Mouse (Mus musculus) liver, embryonic 12.5 days (tissue): ENCODE results near the gene Snd1. TPM values are rescaled to one million over a fixed set of nuclear protein-coding genes. Genes with fewer than 3 reads are reported as not detected.

Source experiments
- ATAC-seq: fragments of 200-750 bp; cut with Nextera tagmentation; 2 replicates; pipeline ENCODE4 v1.8.0; 2017; ENCODE audit warnings: moderate number of reproducible peaks, mild to moderate bottlenecking, moderate library complexity
- H3K27ac ChIP-seq: fragments of 300-500 bp; sonication (generic); 2 replicates; pipeline ENCODE4 v1.5.1; 2016; ENCODE audit warnings: mild to moderate bottlenecking
- H3K27me3 ChIP-seq: fragments of 300-500 bp; sonication (generic); replicated peaks from 2 replicates; pipeline ENCODE4 v1.6.1; 2016; ENCODE audit warnings: mild to moderate bottlenecking, moderate library complexity
- H3K36me3 ChIP-seq: fragments of 300-500 bp; sonication (generic); 2 replicates; pipeline ENCODE4 v1.6.1; 2016; ENCODE audit warnings: mild to moderate bottlenecking, moderate library complexity
- H3K4me1 ChIP-seq: fragments of 300-500 bp; sonication (generic); 2 replicates; pipeline ENCODE4 v1.6.1; 2016
- H3K4me2 ChIP-seq: fragments of 300-500 bp; sonication (generic); 2 replicates; pipeline ENCODE4 v1.6.1; 2016; ENCODE audit warnings: mild to moderate bottlenecking, moderate library complexity
- H3K4me3 ChIP-seq: fragments of 300-500 bp; sonication (generic); 2 replicates; pipeline ENCODE4 v1.5.1; 2016; ENCODE audit warnings: mild to moderate bottlenecking, moderate library complexity
- H3K9ac ChIP-seq: fragments of 300-500 bp; sonication (generic); 2 replicates; pipeline ENCODE4 v1.6.1; 2016; ENCODE audit warnings: mild to moderate bottlenecking, moderate library complexity
- H3K9me3 ChIP-seq: fragments of 300-500 bp; sonication (generic); replicated peaks from 2 replicates; pipeline ENCODE4 v1.6.1; 2016; ENCODE audit warnings: mild to moderate bottlenecking, moderate library complexity
- WGBS: fragments of 180-500 bp; shearing (Covaris S2); methylation state at CpG from one replicate; pipeline ENCODE4 v1.1.7; 2016; ENCODE audit not compliant: insufficient replicate concordance; 5-methylcytosine and 5-hydroxymethylcytosine counted together
- polyA plus RNA-seq: library from polyadenylated mRNA; unstranded; fragments of >200 nt; fragmentation: Nextera tagmentation; extraction: Ambion mirVana; gene quantifications from 2 replicates; pipeline ENCODE4 v1.2.1, GENCODE M21; 2016

Gene Snd1
- polyA plus RNA-seq, 1 experiment from 2014 or later = 82.0 TPM

GRCm38 (mm10) chr6:28827565-28827964, 352.6 kb downstream of the Snd1 start:
- Histone ChIP-seq H3K9ac (no peak overlapping the region), H3K9me3 (no peaks in the 10 kb centered on the region), H3K36me3 (peaks cover 10% of the 10 kb centered on the region; the same call in 1 of the 2 replicates), H3K27ac (no peak overlapping the region), H3K4me2 (no peak overlapping the region), H3K27me3 (peaks cover 34% of the 10 kb centered on the region), H3K4me3 (no peak overlapping the region), H3K4me1 (peaks cover 12% of the 10 kb centered on the region)
- 74% methylated on average over 3 of the region's 3 CpGs for WGBS
- ATAC-seq = no peak

GRCm38 (mm10) chr6:28828593-28828992, 353.7 kb downstream of the Snd1 start:
- peaks cover 10% of the 10 kb centered on the region; the same call in 1 of the 2 replicates for H3K36me3 ChIP-seq
- no peak overlapping the region for H3K4me3 ChIP-seq
- WGBS = 67% methylated on average over 6 of the region's 6 CpGs
- H3K9ac ChIP-seq = no peak overlapping the region
- no peak for ATAC-seq
- H3K9me3 ChIP-seq = no peaks in the 10 kb centered on the region
- H3K27me3 ChIP-seq = peaks cover 44% of the 10 kb centered on the region
- H3K27ac ChIP-seq = no peak overlapping the region
- no peak overlapping the region for H3K4me2 ChIP-seq
- H3K4me1 ChIP-seq = peaks cover 22% of the 10 kb centered on the region

- no peak overlapping the region for H3K27ac ChIP-seq
- H3K9me3 ChIP-seq = no peaks in the 10 kb centered on the region
- H3K4me1 ChIP-seq = peaks cover 26% of the 10 kb centered on the region
- H3K4me3 ChIP-seq = no peak overlapping the region
- H3K27me3 ChIP-seq = peaks cover 61% of the 10 kb centered on the region
- no peak for ATAC-seq
- H3K9ac ChIP-seq = no peak overlapping the region
- WGBS = 83% methylated on average over 12 of the region's 12 CpGs
- H3K4me2 ChIP-seq = no peak overlapping the region
- peaks cover 10% of the 10 kb centered on the region; the same call in 1 of the 2 replicates for H3K36me3 ChIP-seq
Observed at GRCm38 (mm10) chr6:28830306-28830705, 355.4 kb downstream of the Snd1 start.

- Histone ChIP-seq H3K27ac (no peak within 1 kb of the TSS), H3K9ac (peak within 1 kb of the TSS; percentile 44)
- WGBS = 45% methylated on average over 27 of the region's 27 CpGs
Observed at GRCm38 (mm10) chr6:28831011-28831853, 356.3 kb downstream of the Snd1 start, which contains the start of gene Lrrc4. Gene Lrrc4 (minus strand): TSS chr6:28831747.

GRCm38 (mm10) chr6:28831854-28832750, 357.2 kb downstream of the Snd1 start:
- Histone ChIP-seq H3K9me3 (no peaks in the 10 kb centered on the region), H3K27me3 (peaks cover 70% of the 10 kb centered on the region), H3K4me3 (peak overlapping the region; percentile 62), H3K4me1 (peaks cover 26% of the 10 kb centered on the region), H3K4me2 (peak overlapping the region; percentile 84), H3K9ac (peak overlapping the region; percentile 44), H3K36me3 (peaks cover 10% of the 10 kb centered on the region; the same call in 1 of the 2 replicates), H3K27ac (no peak overlapping the region)
- WGBS = 1% methylated on average over 76 of the region's 82 CpGs
- peak; percentile 41; the same call in 1 of the 2 replicates for ATAC-seq

More at GRCm38 (mm10) chr6:28831011-28831853, 356.3 kb downstream of the Snd1 start, which contains the start of gene Lrrc4:
- Histone ChIP-seq H3K27me3 (peaks cover 70% of the 10 kb centered on the region), H3K9me3 (no peaks in the 10 kb centered on the region), H3K4me3 (peak within 1 kb of the TSS; percentile 62), H3K4me2 (peak within 1 kb of the TSS; percentile 84), H3K4me1 (peaks cover 26% of the 10 kb centered on the region), H3K36me3 (peaks cover 10% of the 10 kb centered on the region; the same call in 1 of the 2 replicates)
- no peak for ATAC-seq

GRCm38 (mm10) chr6:28832751-28833291, 357.9 kb downstream of the Snd1 start:
- peak overlapping the region; percentile 62 for H3K4me3 ChIP-seq
- H3K9ac ChIP-seq = 0 out of 2 replicates have a peak overlapping the region, but pooled peaks have one; percentile 44
- H3K27ac ChIP-seq = no peak overlapping the region
- peak overlapping the region; percentile 84 for H3K4me2 ChIP-seq
- peaks cover 26% of the 10 kb centered on the region for H3K4me1 ChIP-seq
- no peaks in the 10 kb centered on the region for H3K9me3 ChIP-seq
- WGBS = under 1% methylated on average over 58 of the region's 58 CpGs
- H3K36me3 ChIP-seq = peaks cover 10% of the 10 kb centered on the region; the same call in 1 of the 2 replicates
- no peak for ATAC-seq
- peaks cover 70% of the 10 kb centered on the region for H3K27me3 ChIP-seq

GRCm38 (mm10) chr6:28833380-28833822, 358.5 kb downstream of the Snd1 start:
- Histone ChIP-seq H3K27me3 (peaks cover 70% of the 10 kb centered on the region), H3K9ac (no peak overlapping the region), H3K36me3 (peaks cover 10% of the 10 kb centered on the region; the same call in 1 of the 2 replicates), H3K4me2 (peak overlapping the region; percentile 84), H3K4me1 (peaks cover 26% of the 10 kb centered on the region), H3K4me3 (peak overlapping the region; percentile 62), H3K9me3 (no peaks in the 10 kb centered on the region), H3K27ac (no peak overlapping the region)
- 6% methylated on average over 43 of the region's 43 CpGs for WGBS
- peak; percentile 49 for ATAC-seq

- Histone ChIP-seq H3K36me3 (peaks cover 10% of the 10 kb centered on the region; the same call in 1 of the 2 replicates), H3K9me3 (no peaks in the 10 kb centered on the region), H3K4me1 (peaks cover 26% of the 10 kb centered on the region), H3K9ac (no peak overlapping the region), H3K4me3 (no peak overlapping the region), H3K27ac (no peak overlapping the region), H3K27me3 (peaks cover 66% of the 10 kb centered on the region), H3K4me2 (no peak overlapping the region)
- WGBS = 24% methylated on average over 2 of the region's 2 CpGs
- no peak for ATAC-seq
Observed at GRCm38 (mm10) chr6:28834046-28834445, 359.1 kb downstream of the Snd1 start.

- ATAC-seq = no peak
- no peak overlapping the region for H3K4me3 ChIP-seq
- no peak overlapping the region for H3K4me2 ChIP-seq
- no peaks in the 10 kb centered on the region for H3K36me3 ChIP-seq
- H3K27ac ChIP-seq = no peak overlapping the region
- H3K4me1 ChIP-seq = peaks cover 23% of the 10 kb centered on the region
- H3K27me3 ChIP-seq = peaks cover 45% of the 10 kb centered on the region
- no peak overlapping the region for H3K9ac ChIP-seq
- no peaks in the 10 kb centered on the region for H3K9me3 ChIP-seq
Observed at GRCm38 (mm10) chr6:28836600-28836999, 361.7 kb downstream of the Snd1 start.

- H3K4me2 ChIP-seq = no peak overlapping the region
- no peaks in the 10 kb centered on the region for H3K36me3 ChIP-seq
- H3K4me3 ChIP-seq = no peak overlapping the region
- no peak overlapping the region for H3K27ac ChIP-seq
- no peak for ATAC-seq
- H3K9ac ChIP-seq = no peak overlapping the region
- peaks cover 8% of the 10 kb centered on the region for H3K4me1 ChIP-seq
- WGBS = 74% methylated on average over 3 of the region's 3 CpGs
- H3K27me3 ChIP-seq = no peaks in the 10 kb centered on the region
- no peaks in the 10 kb centered on the region for H3K9me3 ChIP-seq
Observed at GRCm38 (mm10) chr6:28841569-28841968, 366.6 kb downstream of the Snd1 start.
